Mouse (Mus musculus): Measurements from ENCODE around the gene Ptk7.
"Not testable (repeated sequence)": the region's sequence is repeated elsewhere in the genome, so short reads cannot be mapped to it uniquely, and the experiment has no call there.

Ptk7 gene

GRCm38 (mm10) chr17:46557321-46557720 lies 72.0 kb downstream of the Ptk7 start:
- in situ Hi-C loops (cut with MboI, MseI) = not testable (repeated sequence)

- in situ Hi-C loops (cut with MboI, MseI) = no loop called here
Observed at GRCm38 (mm10) chr17:46556584-46556945, 72.7 kb downstream of the Ptk7 start.

- in situ Hi-C loops (cut with MboI, MseI) = no loop called here
Observed at GRCm38 (mm10) chr17:46555673-46556583, 73.4 kb downstream of the Ptk7 start, which contains the start of gene Srf. Srf (minus strand) TSS chr17:46556175.

GRCm38 (mm10) chr17:46554977-46555672 lies 74.2 kb downstream of the Ptk7 start:
- in situ Hi-C loops (cut with MboI, MseI) = no loop called here

GRCm38 (mm10) chr17:46554646-46554976 lies 74.7 kb downstream of the Ptk7 start:
- in situ Hi-C loops (cut with MboI, MseI) = no loop called here

- in situ Hi-C loops (cut with MboI, MseI) = no loop called here
Observed at GRCm38 (mm10) chr17:46553926-46554325, 75.4 kb downstream of the Ptk7 start.

GRCm38 (mm10) chr17:46553469-46553868 lies 75.8 kb downstream of the Ptk7 start:
- in situ Hi-C loops (cut with MboI, MseI) = no loop called here

- in situ Hi-C loops (cut with MboI, MseI) = no loop called here
Observed at GRCm38 (mm10) chr17:46552841-46553423, 76.4 kb downstream of the Ptk7 start.

- in situ Hi-C loops (cut with MboI, MseI) = no loop called here
Observed at GRCm38 (mm10) chr17:46552151-46552550, 77.2 kb downstream of the Ptk7 start.

- in situ Hi-C loops (cut with MboI, MseI) = no loop called here
Observed at GRCm38 (mm10) chr17:46551369-46551768, 77.9 kb downstream of the Ptk7 start.

GRCm38 (mm10) chr17:46550904-46551303 lies 78.4 kb downstream of the Ptk7 start:
- in situ Hi-C loops (cut with MboI, MseI) = no loop called here

- in situ Hi-C loops (cut with MboI, MseI) = no loop called here
Observed at GRCm38 (mm10) chr17:46549642-46550041, 79.7 kb downstream of the Ptk7 start.

GRCm38 (mm10) chr17:46549193-46549592 lies 80.1 kb downstream of the Ptk7 start:
- in situ Hi-C loops (cut with MboI, MseI) = no loop called here

- in situ Hi-C loops (cut with MboI, MseI) = no loop called here
Observed at GRCm38 (mm10) chr17:46548741-46549140, 80.6 kb downstream of the Ptk7 start.

GRCm38 (mm10) chr17:46547923-46548322 lies 81.4 kb downstream of the Ptk7 start:
- in situ Hi-C loops (cut with MboI, MseI) = no loop called here

GRCm38 (mm10) chr17:46546995-46547394 lies 82.3 kb downstream of the Ptk7 start:
- in situ Hi-C loops (cut with MboI, MseI) = no loop called here

GRCm38 (mm10) chr17:46546591-46546990 lies 82.7 kb downstream of the Ptk7 start:
- in situ Hi-C loops (cut with MboI, MseI) = no loop called here

GRCm38 (mm10) chr17:46545813-46546564 lies 83.3 kb downstream of the Ptk7 start, which contains the start of gene Cul9:
Cul9 (minus strand) TSS chr17:46546388.
- in situ Hi-C loops (cut with MboI, MseI) = no loop called here

- in situ Hi-C loops (cut with MboI, MseI) = no loop called here
Observed at GRCm38 (mm10) chr17:46543661-46544060, 85.6 kb downstream of the Ptk7 start.

GRCm38 (mm10) chr17:46525579-46526307 lies 103.6 kb downstream of the Ptk7 start:
- in situ Hi-C loops (cut with MboI, MseI) = loop anchor here (5.0 kb wide), 1 partner anchor 52 kb away; no protein-coding TSS in a partner anchor

GRCm38 (mm10) chr17:46525065-46525464 lies 104.2 kb downstream of the Ptk7 start:
- in situ Hi-C loops (cut with MboI, MseI) = loop anchor here (5.0 kb wide), 1 partner anchor 52 kb away; no protein-coding TSS in a partner anchor

Measured in regulatory T cell (primary cell).